Mouse (Mus musculus) E14TG2a.4 (cell line): Measurements from ENCODE around the gene Ptprcap.

ENCODE experiments used
- H3K27me3 ChIP-seq: 2 replicates; pipeline ENCODE4 v1.6.1; 2014; ENCODE audit warnings: low read length, control low read depth; ENCODE audit not compliant: insufficient read depth
- H3K36me3 ChIP-seq: 2 replicates; pipeline ENCODE4 v1.6.1; 2014; ENCODE audit warnings: low read length, control low read depth; ENCODE audit not compliant: insufficient read depth
- H3K4me1 ChIP-seq: replicated peaks from 2 replicates; pipeline ENCODE4 v1.6.1; 2014; ENCODE audit warnings: low read depth, low read length, control low read depth
- H3K4me3 ChIP-seq: replicated peaks from 2 replicates; pipeline ENCODE4 v1.5.1; 2014; ENCODE audit warnings: mild to moderate bottlenecking, low read length
- H3K9me3 ChIP-seq: 2 replicates; pipeline ENCODE4 v1.6.1; 2014; ENCODE audit warnings: low read length, control low read depth
- CTCF ChIP-seq: conservative IDR thresholded peaks from 2 replicates; pipeline ENCODE4 v1.5.1; 2014; ENCODE audit warnings: low read length
- NANOG ChIP-seq: IDR thresholded peaks from 2 replicates; pipeline ENCODE4 v1.6.1; 2014; ENCODE audit warnings: borderline replicate concordance, low read length, mixed read lengths
- POU5F1 ChIP-seq: IDR thresholded peaks from 2 replicates; pipeline ENCODE4 v1.6.1; 2014; ENCODE audit warnings: low read length, borderline replicate concordance

The Ptprcap gene

DNA sequence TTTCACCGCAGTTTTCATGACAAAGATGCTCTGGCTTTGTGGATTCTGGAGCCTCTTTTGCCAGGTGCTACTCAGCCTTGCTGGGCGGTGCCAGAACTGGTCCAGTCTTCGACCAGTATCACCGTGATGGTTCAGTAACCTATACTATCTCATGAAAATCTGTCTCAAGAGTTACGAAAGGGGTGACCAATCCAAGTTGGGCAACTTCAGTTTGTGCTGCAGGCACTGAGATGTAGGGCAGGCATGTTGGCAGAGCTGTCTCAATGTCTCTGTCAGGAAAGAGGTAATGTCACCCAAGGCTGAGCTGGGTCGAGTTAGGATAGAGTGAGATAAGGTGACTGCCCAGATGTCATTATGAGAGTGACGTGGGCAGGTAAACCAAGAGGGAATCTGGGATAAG is 27.0 kb downstream of the Ptprcap start:
- H3K9me3 ChIP-seq: no peaks in the 10 kb centered on the region
- TF ChIP-seq CTCF (no peak), NANOG (no peak), POU5F1 (no peak)
- peaks cover 9% of the 10 kb centered on the region; the same call in 1 of the 2 replicates for H3K27me3 ChIP-seq
- H3K4me1 ChIP-seq: peaks cover 52% of the 10 kb centered on the region
- H3K4me3 ChIP-seq: no peak overlapping the region
- no peaks in the 10 kb centered on the region for H3K36me3 ChIP-seq

DNA sequence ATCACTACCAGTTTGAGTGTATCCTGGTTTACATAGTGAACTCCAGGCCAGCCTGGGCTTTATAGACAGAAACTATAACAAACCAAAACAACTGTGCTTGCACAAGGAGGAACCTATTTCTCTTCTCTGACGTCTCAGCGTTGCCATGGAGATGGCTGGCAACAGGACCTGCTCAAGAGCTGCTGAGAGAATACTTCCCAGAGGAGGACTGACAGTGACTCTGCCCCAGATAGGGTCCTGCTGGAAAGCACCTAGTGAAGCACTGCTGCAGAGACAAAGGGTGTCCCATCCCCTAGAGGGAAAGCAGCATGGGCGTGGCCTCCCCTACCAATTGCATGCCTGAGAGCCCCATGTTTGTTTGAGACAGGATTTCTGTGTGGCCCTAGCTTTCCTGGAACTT is 28.5 kb downstream of the Ptprcap start:
- TF ChIP-seq NANOG (no peak), CTCF (no peak), POU5F1 (no peak)
- Histone ChIP-seq H3K9me3 (no peaks in the 10 kb centered on the region), H3K4me3 (no peak overlapping the region), H3K36me3 (no peaks in the 10 kb centered on the region), H3K27me3 (peaks cover under 1% of the 10 kb centered on the region; the same call in 1 of the 2 replicates), H3K4me1 (peaks cover 57% of the 10 kb centered on the region)

DNA sequence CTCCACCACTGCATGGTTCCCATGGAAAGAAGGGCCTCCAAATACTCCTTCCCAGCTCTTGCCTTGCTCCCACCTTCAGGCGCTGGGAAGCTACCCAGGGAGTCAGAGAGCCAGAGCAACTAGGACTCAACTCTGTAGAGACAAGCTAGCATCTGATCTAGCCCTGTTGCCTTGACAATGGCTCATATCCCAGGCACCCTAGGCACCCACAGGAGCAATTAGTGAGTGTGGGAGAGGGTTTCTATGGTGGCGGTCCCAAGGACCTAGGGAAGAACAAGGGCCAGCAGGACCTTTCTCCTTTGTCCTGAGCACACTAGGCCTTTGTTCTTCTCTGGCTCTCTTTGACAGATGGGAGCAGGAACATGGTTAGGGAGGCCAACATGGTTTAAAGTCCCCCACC is 30.3 kb downstream of the Ptprcap start:
- Histone ChIP-seq H3K4me3 (no peak overlapping the region), H3K9me3 (no peaks in the 10 kb centered on the region), H3K4me1 (peaks cover 67% of the 10 kb centered on the region), H3K36me3 (no peaks in the 10 kb centered on the region), H3K27me3 (no peaks in the 10 kb centered on the region)
- no peak for TF ChIP-seq POU5F1
- TF ChIP-seq NANOG: no peak
- TF ChIP-seq CTCF: no peak

DNA sequence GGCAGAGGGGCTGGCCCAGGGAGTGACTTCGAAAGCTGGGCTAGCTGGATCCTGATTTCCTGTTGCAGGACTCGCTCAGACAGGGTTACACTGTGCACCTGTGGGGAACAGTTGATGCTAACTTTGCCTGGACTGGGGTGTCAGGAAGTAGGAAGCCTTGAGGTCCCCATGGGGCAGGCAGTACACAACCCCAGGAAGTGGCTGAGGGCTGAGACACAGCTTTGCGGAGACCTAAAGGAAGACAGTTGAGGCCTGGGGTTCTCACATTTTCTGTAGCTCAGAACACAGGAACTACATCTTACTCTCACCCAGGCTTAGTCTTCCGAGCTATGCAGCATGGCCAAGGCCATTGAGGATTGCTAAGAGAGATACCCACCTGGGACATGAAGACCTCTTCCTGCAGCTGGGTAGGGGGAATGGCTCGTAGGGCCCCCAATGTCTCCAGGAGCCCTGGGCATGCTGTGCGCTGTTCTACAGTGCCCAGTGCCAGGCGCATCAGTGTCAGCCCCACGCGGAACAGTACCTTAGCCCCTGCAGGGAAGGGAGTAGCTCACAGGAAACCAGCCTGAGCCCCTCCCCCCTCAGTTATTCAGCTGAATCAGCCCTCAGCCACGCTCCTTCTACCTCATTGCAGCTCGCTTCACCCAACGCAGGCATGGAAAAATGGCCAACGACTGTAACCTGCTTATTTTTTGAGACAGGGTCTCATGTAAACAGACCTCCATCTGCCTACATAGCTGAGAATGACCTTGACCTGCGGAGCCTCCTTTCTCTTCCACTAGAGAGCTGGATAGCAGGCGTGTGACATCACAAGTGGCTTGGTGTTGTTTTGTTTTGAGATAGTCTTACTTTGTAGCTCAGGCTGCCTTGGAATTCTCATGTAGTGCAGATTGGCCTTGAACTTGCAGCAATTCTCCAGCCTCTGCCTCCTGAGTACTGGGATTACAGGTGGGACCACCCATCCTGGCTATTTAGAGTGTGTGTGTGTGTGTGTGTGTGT is 31.9 kb downstream of the Ptprcap start:
- no peak; the same call in 1 of the 2 replicates for TF ChIP-seq NANOG
- no peak for TF ChIP-seq POU5F1
- no peak for TF ChIP-seq CTCF
- Histone ChIP-seq H3K4me1 (peaks cover 81% of the 10 kb centered on the region), H3K9me3 (no peaks in the 10 kb centered on the region), H3K4me3 (peak overlapping the region; percentile 62), H3K36me3 (no peaks in the 10 kb centered on the region), H3K27me3 (no peaks in the 10 kb centered on the region)

DNA sequence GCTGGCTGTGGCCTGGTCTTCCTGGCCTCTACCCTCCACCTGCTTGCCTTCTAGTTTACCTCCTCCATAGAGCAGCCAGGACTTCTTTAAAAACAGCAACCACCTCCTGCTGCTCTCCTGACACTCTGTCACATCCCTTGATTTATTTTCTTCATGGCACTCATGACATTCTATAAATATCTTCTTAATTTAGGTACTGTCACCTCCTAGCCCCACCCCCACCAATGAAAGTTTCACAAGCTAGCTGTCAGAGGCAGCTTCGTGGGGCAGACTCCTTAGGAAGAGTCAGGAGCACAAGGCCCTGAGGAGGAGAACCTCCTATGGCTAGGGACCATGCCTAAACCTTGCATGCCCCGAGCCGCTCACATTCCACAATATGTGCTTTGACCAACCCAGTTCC is 33.9 kb downstream of the Ptprcap start:
- H3K9me3 ChIP-seq: no peaks in the 10 kb centered on the region
- TF ChIP-seq CTCF: no peak
- no peak for TF ChIP-seq NANOG
- TF ChIP-seq POU5F1: no peak
- H3K27me3 ChIP-seq: no peaks in the 10 kb centered on the region
- H3K36me3 ChIP-seq: no peaks in the 10 kb centered on the region
- H3K4me3 ChIP-seq: no peak overlapping the region
- H3K4me1 ChIP-seq: peaks cover 84% of the 10 kb centered on the region

DNA sequence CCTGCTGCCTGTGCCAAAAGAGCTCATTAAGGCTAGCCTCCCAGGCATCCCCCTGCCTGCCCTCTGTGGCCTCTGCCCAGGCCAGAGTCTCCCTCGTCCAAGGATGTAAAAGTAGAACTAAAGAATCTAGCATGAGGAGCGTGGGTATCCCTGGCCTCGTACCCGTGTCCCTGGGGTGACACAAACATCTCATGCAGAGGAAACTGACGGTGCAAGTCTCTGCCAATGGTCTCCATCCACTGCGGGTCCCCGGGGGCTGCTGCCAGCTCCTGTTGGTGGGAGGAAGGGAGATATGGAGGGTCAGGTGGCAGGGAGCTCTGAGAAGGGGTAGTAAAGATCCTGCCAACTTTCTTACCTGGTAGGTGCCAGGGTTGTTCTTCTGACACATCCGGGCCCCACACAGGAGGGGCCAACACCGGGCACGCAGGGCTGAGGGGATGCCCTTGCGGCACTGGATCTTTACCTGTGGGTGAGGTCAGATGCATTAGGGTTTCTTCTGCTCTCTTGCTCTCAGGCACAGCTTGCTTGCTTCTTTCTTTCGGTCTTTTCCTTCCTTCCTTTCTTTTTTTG is 35.7 kb downstream of the Ptprcap start:
- Histone ChIP-seq H3K36me3 (peaks cover 14% of the 10 kb centered on the region), H3K4me3 (no peak overlapping the region), H3K4me1 (peaks cover 82% of the 10 kb centered on the region), H3K27me3 (no peaks in the 10 kb centered on the region), H3K9me3 (no peaks in the 10 kb centered on the region)
- TF ChIP-seq POU5F1 (no peak), CTCF (no peak), NANOG (no peak)

DNA sequence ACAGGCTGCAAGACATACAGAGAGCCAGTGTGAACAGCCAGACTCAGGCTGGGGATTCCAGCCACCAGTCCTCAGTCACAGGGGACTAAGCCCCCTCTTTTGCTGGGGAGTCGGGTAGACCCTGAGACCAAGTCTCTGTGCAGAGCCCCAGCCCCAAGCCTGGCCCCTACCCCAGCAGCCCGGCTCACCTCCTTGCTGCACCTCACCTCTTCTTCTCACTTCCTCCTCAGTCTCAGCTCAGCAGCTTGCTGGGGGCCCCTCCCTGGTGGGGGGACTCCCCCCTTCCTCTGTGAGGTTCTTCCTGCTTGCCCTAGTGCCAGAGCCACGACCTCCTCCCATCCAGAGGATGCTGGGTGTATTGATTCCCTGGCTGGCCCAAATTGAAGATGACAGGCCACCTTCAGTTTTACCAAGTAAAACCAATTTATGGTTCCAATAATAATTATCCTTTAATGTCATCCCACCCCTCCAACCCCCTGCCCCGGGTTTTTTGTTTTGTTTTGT is 37.5 kb downstream of the Ptprcap start, which contains the start of gene Tbc1d10c:
TSS of gene Tbc1d10c (minus strand) at position 454 of the 504 bp plus-strand sequence.
- Histone ChIP-seq H3K4me3 (peak within 1 kb of the TSS; percentile 98), H3K9me3 (no peaks in the 10 kb centered on the region), H3K27me3 (no peaks in the 10 kb centered on the region), H3K4me1 (peaks cover 82% of the 10 kb centered on the region), H3K36me3 (peaks cover 31% of the 10 kb centered on the region)
- no peak for TF ChIP-seq NANOG
- TF ChIP-seq POU5F1: no peak
- TF ChIP-seq CTCF: no peak
